Mouse (Mus musculus) mouse embryonic stem cell (cell line): ENCODE results near the gene Alg12.

Experiments
- in situ Hi-C, 2 experiments: fragments of 300-500 bp; cut with MboI; formaldehyde crosslinking; loops; 1 replicate in 1 of 2; 3 replicates in 1 of 2; pipeline ENCODE4 v1.14.3; 2019 to 2020; ENCODE audit warnings: low sequenced_read_pairs in 2 of 2, low pct_unique_long_range_greater_than_20kb in 1 of 2, mixed read lengths in 1 of 2; ENCODE audit not compliant: unreplicated experiment in 1 of 2

Alg12 gene

DNA sequence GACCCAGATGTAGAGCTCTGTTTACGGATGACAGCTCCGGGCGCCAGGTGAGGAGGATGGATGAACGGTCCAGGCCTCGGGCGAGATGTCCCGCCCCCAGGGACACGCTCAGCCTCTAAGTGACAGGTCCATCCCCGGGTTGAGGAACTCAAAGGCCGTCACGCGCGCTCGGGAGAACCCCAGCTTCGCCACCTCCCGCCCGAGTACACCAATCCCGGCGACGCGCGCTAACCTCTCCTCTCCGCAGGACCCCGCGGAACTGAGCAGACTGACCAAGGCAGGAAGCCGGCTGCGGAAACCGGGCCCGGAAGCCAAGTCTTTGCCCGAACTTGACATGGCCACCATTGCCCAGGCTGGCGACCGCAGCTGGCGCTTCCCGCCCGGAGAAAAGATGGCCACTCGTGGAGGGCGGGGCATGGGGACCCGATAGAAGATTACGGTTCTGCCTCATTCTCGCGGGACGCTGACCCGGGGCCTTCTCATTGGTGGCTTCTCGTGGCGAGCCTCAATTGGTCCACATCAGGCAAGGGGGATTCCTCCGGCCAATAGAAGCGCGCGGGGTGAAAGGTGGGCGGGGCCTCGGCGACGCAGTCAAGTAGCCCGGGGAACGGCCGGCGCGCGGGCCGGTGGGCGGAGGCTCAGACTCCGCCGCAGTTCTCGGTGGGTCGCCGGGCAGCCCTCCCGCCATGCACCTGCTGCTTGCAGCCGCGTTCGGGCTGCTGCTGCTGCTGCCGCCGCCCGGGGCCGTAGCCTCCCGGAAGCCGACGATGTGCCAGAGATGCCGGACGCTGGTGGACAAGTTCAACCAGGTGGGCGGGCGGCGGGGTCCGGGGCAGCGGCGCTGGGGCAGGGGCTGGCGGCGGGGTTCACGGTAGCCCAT lies at the start of gene Alg12, which contains the start of gene Creld2:
Gene Alg12 (minus strand): TSS at position 293 of the 880 bp plus-strand sequence.
Gene Creld2 (plus strand): TSS at position 621 of the 880 bp plus-strand sequence.
- in situ Hi-C loops, result no loop called here

DNA sequence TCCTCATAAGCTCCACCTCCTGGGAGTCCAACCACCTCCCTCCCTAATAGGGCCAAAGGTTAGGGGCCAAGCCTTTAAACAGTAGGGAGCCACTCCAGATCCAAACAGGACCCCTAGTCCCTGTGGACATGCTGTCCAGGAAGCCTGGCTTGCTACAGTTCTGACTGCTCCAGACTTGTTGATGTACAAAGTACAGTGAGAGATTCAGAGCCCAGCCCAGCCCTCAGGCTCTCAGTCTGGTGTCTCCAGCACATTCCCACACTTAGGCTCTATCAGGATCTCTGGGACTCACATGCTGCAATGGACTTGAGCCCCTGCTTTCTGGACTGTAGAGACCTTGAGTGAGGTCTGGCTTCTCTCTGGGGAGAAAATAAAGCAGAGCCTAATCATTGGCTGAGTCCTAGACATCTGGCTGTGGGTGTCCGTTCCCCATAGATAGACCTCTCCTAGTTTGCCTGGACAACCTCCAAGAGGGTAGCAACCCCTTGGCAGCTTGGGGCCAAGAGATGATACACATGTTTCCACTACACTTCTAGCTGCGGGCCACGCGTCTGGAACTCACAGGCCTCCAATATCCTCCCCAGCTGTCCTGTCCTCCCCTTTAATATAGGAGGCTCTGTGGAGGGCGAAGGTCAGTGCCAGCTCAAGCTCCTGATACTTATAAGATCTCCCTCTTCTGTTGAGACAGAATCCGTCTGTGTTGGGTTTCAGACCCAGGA lies 49.1 kb upstream of the Alg12 start:
- in situ Hi-C loops, result no loop called here

DNA sequence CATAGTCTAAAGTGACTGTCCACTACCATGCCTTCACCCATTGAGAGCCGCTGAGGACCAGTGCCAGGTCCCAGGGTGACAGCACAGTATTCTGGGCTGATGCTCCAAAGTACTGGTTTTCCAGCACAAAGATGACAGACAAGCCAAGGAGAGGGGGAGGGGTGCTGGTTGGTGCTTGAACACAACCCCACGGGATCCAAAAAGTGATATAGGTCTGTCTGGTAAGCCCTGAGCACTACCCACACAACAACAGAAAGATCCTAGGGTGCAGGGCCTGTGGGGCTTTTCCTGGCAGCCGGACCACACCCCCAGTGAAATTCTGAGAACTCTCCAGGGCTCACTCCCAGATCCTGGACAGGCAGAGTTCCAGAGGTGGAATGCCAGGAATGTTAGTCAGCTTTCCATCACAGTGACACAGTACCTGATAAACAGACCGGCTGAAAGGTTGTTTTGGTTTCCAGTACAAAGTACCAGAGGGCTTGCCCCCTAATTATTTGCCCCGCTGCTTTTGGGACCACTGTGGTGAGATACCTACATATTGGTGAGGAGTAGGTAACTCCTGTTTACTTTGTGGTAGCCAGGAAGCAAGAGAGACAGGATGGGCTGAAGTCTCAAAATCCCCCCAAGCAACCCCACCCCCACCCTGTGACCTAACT lies 48.4 kb upstream of the Alg12 start:
- in situ Hi-C loops, result no loop called here

DNA sequence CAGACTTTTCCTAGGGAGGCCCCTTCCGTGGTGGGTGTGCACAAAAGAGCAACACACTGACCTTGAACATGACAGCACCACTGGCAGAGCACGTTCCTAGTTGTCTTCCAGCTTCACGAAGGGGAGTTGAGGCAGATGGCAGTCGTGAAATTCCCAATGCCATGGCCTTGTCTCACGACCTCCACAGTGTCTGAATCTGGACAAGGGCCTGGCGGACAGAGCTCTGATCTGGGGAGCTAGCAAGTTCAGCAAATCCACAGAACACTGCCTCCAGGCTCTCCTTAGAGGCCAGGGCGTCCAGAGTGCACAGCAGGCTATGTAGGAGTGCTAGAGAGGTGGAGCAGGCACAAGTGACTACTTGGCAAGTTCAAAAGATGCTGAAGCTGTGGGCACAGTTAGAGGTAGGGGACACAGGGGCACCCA lies 47.8 kb upstream of the Alg12 start:
- in situ Hi-C loops, result no loop called here

DNA sequence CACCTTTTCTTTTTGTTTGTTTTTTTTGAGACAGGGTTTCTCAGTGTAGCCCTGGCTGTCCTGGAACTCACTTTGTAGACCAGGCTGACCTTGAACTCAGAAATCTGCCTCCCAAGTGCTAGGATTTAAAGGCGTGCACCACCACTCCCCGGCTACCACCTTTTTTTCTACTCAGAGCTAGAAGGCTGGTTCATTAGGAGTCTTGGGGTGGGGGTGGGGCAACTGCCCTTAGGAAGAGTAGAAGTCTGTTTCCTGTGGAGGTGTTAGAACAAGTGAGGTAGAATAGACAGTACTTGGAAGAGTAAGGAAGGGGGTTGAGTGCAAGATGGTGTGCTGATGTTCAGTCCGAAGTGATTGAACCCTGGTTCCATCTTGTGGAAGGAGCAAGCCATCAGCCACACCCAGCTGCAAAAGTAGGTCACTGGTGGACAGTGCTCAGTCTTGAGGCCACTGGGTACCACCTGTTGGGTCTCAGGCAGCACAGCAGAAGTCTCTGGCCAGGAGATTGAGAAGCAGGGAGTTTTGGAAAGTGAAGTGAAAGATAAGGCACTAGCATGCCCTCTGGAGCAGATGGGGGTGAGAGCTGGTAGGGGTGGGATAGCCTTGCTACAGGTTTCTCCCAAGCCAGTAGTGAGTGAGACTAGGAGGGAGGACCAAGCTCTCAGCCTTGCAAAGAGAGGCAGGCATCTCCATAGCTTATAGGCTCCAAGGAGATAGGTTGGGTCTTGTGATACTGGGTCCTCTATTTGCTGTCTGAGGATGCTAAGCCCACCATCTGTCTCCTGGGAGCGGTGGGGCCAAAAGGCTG lies 47.0 kb upstream of the Alg12 start:
- in situ Hi-C loops, result no loop called here

DNA sequence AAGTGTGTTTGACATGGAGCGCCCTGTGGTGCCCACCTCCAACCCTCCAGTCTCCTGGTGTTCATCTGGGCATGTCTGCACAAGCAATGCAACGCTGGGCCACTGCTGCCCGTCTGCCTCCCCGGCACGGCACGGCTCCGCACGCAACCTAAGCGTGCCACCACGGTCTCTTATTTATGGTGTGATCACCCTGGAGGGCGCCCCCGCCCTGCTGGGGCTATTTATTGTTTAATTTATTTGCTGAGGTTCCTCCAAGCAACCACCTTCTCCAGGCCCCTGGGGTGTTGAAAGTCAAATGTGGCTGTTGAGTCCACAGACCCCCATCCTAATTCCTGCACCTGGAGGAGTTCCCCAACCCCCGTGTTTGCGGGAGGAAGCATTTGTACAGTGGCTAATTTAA lies 45.9 kb upstream of the Alg12 start:
- in situ Hi-C loops, result no loop called here

DNA sequence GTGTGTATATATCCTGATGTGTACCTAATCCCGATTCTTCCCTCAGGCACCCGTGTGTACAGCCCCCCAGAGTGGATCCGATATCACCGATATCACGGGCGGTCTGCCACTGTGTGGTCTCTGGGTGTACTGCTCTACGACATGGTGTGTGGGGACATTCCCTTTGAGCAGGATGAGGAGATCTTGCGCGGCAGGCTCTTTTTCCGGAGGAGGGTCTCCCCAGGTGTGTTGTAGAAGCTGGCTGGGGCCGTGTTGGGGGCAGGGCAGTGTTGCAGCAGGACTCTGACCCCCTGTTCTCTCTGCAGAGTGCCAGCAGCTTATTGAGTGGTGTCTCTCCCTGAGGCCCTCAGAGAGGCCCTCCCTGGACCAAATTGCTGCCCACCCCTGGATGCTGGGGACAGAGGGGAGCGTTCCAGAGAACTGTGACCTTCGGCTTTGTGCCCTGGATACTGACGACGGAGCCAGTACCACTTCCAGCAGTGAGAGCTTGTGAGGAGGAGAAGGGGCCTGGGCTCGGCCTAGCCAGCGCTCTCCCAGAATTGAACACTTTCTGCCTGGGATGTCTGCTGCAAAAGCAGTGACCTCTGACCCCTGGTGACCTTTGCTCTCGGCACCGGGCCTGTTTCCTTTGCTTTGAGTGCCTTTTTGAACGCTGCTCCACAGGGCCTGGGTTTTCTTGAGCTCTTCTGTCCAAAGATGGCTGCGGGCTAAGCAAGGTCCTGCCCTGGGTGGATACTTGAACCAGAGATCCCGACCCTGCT lies 45.3 kb upstream of the Alg12 start:
- in situ Hi-C loops, result no loop called here

DNA sequence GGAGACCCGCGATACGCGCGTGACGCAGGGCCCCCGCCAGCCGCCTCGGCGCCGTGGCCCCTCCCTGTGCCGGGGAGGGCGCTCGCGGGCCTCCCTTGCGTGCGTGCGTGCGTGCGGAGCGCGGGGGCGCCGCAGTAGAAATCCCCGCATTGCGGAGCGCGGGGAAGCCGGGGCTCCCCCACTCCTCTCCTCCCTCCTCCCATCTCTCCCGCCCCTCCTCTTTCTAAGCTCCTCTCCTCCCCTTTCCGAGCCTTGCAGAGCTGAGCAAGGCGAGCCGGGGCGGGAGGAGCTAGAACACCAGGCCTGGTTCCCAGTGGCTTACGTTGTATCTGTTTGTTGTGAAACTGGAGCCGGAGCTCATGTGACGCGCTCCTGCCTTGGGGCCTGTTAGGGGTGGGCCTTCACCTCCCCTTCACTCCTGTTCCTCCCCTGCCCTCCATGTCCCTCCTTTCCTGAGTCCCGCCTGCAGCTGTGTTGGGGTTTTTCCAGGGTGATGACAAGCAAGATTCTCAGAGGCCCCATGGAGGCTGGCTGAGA lies 44.6 kb upstream of the Alg12 start:
- in situ Hi-C loops, result no loop called here

DNA sequence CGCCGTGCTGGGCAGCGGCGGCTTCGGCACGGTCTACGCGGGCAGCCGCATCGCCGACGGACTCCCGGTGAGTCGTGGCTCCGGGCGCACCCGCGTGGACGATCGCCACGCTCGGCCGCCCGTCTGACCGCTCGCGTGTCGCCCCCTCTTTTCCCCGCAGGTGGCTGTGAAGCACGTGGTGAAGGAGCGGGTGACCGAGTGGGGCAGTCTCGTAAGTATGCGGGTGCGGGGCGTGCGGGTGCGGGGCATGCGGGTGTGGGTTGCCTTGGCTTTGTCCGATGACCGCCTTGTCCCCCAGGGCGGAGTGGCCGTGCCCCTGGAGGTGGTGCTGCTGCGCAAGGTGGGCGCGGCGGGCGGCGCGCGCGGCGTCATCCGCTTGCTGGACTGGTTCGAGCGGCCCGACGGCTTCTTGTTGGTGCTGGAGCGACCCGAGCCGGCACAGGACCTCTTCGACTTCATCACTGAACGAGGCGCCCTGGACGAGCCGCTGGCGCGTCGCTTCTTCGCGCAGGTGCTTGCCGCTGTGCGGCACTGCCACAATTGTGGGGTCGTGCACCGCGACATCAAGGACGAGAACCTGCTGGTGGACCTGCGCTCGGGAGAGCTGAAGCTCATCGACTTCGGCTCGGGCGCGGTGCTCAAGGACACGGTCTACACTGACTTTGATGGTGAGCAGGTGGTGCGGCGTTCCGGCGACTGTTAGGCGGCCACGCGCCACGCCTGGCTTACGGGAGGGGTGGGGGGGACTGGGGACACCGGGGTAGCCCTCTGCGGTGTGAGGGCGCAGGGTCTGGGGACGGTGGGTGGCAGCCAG lies 44.0 kb upstream of the Alg12 start:
- in situ Hi-C loops, result no loop called here

DNA sequence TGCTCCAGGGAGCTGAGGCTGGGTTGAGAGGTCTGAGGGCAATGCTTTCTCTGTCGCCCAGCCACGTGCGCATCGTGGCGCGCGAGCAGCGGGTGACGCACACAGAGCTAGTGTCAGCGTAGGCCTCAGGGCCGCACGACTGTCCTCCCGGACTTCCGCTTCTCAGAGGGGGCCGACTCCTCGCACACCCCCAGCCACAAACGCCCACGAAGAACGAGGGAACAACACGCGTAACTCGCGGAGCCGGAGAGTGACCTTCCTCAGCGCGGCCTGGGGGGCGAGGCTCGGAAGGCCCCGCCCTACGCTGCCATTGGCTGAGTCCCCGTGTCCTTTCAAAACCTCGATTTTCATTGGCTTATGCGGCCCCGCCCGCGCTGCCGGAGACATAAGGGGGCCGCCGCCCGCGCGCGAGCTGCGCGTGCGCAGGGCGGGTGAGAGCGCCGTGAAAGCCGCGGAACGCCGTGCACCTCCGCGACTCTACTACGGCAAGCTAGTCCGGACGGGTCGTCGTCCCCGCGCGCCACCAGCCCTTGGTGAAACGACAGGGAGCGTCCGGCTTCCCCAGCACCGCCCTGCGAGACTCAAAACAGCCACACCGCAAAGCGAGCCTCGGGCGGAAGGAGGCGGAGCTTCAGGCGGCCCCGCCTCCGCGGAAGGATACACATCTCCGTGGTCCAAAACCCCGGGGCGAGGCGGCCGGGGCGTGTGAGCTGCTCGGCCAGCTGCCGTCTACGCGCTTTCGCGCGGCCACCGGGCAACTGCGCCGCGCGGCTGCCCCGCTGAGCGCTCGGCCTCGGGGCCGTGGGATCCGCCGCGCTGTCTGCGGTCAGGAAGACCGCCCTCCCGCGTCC lies 42.9 kb upstream of the Alg12 start, which contains the start of gene Pim3:
Gene Pim3 (plus strand): TSS at position 415 of the 851 bp plus-strand sequence.
- in situ Hi-C loops, result no loop called here

DNA sequence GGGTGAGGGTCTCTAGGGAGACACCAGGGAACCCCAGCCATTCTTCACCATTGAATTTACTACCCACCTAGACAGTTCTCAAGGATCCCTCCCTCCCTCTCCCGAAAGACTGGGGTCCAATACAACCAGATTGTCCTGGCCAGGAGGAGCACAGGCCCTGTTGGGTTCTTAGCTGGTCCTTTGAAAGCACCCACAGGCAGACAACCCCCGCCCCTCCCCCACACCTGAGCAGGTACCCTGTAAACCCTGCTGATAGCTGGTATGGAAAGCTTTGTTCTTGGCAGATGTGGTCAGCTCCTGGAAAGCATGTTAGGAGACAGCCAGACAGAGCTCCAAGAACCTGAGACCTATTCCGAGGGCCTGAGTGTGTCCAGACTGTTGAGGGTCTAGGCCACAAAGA lies 41.7 kb upstream of the Alg12 start:
- in situ Hi-C loops, result no loop called here

DNA sequence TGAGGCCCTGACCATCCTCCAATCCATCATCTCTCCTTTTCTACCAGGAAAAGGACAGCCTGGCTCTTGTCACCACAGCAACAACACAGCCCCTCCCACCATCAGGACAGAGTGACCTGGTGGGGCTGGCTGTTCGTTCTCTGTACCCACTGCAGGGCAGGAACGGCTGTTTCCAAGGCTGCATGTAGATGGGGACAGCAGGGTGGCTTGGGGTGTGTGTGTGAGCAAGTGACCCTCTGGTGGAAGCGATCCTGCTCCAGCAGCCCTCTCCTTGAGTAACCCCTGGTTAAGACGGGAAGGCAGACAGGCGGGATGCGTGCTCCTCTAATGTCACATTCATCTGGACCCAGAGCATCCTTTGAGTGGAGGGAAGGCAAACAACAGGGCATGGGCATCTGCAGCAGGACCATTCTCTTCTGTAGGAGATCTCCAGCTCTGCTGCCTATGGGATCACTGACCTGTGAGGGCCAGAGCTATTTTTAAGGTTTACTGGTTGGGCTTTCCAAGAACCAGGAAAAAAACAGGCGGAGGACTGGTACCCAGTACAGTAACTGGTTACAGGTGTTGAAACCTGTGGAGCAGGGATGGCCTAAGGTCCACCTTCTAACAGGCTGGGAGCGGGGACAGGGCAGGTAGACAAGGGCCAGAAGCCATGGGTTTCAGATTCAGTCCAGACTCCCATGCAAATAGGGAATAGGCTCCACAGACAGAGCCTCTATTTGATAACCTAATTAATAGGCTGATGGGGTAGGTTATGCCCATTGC lies 40.3 kb upstream of the Alg12 start:
- in situ Hi-C loops, result no loop called here

DNA sequence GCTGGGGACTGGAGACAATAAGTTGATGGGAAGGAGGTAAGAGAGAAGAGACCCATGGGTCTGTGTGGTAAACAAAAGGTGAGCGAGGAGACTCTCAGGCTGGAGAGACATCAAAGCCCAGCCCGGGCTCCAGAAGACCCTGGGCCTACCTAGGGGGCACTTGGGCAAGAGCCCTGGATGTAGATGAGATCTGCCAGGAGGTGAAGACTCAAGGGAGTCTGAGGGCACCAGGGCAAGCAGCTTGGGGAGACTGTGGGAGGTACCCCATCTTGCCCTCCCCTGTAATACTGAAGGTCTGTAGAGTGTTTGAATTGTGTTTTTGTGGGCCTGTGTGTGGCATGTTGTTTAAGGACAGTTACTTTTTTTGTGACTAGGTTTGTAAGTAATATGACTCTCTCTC lies 39.6 kb upstream of the Alg12 start:
- in situ Hi-C loops, result no loop called here

DNA sequence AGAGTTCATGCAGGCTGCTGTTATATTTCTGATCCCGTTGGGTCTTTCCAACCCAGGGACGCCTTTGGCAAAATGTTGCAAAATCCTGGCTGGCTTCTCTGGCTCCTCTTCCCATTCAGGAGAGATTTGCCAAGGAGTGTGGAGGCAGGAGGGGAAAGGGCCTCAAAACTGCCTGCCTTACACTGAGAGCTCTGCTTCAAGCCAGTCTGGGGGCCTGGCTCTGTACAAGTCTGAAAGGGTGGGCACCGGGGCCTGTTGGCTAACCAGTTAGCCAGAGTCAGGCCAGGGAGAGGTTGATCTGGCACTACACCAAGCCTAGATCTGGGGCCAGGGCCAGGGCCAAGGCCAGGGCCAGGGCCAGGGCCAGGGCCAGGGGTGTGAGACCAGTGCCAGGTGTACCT lies 39.0 kb upstream of the Alg12 start:
- in situ Hi-C loops, result no loop called here

DNA sequence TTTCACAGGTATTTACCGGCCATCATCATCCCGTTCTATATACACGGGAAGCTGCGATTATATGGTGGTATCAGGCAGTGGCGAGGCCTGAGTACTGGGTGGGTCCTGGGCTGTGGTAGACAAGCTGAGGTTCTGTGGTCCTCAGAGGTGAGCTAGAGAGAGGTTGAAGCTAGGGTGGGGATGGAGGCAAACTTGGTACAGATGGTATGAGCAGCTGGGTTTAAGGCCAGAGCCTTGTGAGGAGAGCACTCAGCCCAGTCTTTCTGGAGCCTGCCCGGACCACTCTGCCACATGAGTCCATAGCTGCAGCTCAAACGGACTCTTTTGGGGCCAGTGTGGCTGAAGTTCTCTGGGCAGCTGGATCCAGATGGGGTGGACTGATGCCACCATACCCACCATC lies 38.2 kb upstream of the Alg12 start:
- in situ Hi-C loops, result no loop called here
